Mouse (Mus musculus): ENCODE results near the gene Dclk3. TPM values are rescaled to one million over a fixed set of nuclear protein-coding genes. Genes with fewer than 3 reads are reported as not detected.
A peak's percentile ranks its signal among the peaks of the same experiment; 100 is the strongest.

The Dclk3 gene
- polyA plus RNA-seq (2016; fragmentation: Nextera tagmentation; extraction: Ambion mirVana), result 0.07 and 0.13 TPM in 2 replicates

GRCm38 (mm10) chr9:111438904-111439835 is at the start of gene Dclk3:
Gene Dclk3, plus strand, starts transcription at chr9:111439081.
- Histone ChIP-seq H3K4me3 (peak within 1 kb of the TSS; percentile 50), H3K4me1 (peaks cover 8% of the 10 kb centered on the region; the same call in 1 of the 2 replicates), H3K27me3 (replicated peaks) (peaks cover 58% of the 10 kb centered on the region), H3K36me3 (no peaks in the 10 kb centered on the region), H3K4me2 (peak within 1 kb of the TSS; percentile 74), H3K9ac (no peak within 1 kb of the TSS), H3K27ac (no peak within 1 kb of the TSS), H3K9me3 (replicated peaks) (no peaks in the 10 kb centered on the region)
- 0 out of 2 replicates have a peak, but pooled peaks have one; percentile 42 for ATAC-seq
- 4% methylated on average over 51 of the region's 57 CpGs for WGBS (ENCODE audit: insufficient replicate concordance)

DNA sequence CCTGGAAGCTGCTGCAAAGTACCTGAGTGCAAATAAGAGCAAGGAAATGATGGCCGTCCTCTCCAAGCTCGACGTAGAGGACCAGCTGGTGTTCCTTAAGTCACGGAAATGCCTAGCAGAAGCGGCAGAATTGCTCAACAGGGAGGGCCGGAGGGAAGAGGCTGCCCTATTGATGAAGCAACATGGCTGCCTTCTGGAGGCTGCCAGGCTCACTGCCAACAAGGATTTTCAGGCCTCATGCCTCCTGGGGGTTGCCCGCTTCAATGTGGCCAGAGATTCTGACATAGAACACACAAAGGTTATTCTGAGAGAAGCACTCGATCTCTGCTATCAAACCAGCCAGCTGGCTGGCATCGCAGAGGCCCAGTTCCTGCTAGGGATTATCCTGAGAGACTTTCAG is 48.9 kb upstream of the Dclk3 start:
- H3K4me3 ChIP-seq, result no peak overlapping the region
- H3K36me3 ChIP-seq, result no peaks in the 10 kb centered on the region
- H3K4me1 ChIP-seq, result no peaks in the 10 kb centered on the region
- no peak overlapping the region for H3K4me2 ChIP-seq
- no peaks in the 10 kb centered on the region for H3K9me3 ChIP-seq (replicated peaks)
- H3K27me3 ChIP-seq (replicated peaks), result no peaks in the 10 kb centered on the region
- 76% methylated on average over 9 of the region's 9 CpGs for WGBS (ENCODE audit: insufficient replicate concordance)
- no peak for ATAC-seq
- H3K27ac ChIP-seq, result no peak overlapping the region
- no peak overlapping the region for H3K9ac ChIP-seq

- no peaks in the 10 kb centered on the region for H3K27me3 ChIP-seq (replicated peaks)
- 66% methylated on average over 8 of the region's 8 CpGs for WGBS (ENCODE audit: insufficient replicate concordance)
- ATAC-seq, result no peak
- H3K4me3 ChIP-seq, result no peak overlapping the region
- no peaks in the 10 kb centered on the region for H3K4me1 ChIP-seq
- H3K4me2 ChIP-seq, result no peak overlapping the region
- no peak overlapping the region for H3K27ac ChIP-seq
- H3K9ac ChIP-seq, result no peak overlapping the region
- H3K36me3 ChIP-seq, result no peaks in the 10 kb centered on the region
- no peaks in the 10 kb centered on the region for H3K9me3 ChIP-seq (replicated peaks)
Measured at GRCm38 (mm10) chr9:111391036-111391435, 47.8 kb upstream of the Dclk3 start.

DNA sequence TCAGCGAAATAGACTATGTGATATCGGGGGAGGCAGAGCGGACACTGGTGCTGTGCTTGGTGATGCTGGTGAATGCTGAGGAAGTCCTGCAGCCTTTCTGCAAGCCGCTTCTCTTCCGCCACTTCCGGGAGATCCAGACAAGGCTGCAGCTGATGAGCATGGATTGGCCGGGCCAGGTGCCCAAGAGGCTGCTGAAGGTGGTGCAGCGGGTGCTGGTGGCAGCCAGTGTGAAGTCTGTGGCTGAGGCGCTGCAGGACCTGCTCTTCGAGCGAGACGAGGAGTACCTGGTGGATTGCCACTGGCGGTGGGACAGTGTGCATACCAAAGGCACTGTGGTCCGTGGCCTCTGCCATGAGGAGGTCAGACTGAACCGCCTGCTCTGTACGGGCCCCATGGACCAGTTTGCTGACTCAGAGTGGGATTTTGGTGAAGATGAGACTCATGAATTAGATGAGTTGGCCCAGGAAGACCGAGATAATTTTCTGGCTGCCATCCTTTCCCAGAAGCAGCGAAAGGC is 46.9 kb upstream of the Dclk3 start:
- ATAC-seq, result no peak
- Histone ChIP-seq H3K4me3 (no peak overlapping the region), H3K36me3 (no peaks in the 10 kb centered on the region), H3K27me3 (replicated peaks) (no peaks in the 10 kb centered on the region), H3K4me1 (no peaks in the 10 kb centered on the region), H3K4me2 (no peak overlapping the region), H3K9ac (no peak overlapping the region), H3K27ac (no peak overlapping the region), H3K9me3 (replicated peaks) (no peaks in the 10 kb centered on the region)
- WGBS (ENCODE audit: insufficient replicate concordance), result 68% methylated on average over 18 of the region's 18 CpGs

DNA sequence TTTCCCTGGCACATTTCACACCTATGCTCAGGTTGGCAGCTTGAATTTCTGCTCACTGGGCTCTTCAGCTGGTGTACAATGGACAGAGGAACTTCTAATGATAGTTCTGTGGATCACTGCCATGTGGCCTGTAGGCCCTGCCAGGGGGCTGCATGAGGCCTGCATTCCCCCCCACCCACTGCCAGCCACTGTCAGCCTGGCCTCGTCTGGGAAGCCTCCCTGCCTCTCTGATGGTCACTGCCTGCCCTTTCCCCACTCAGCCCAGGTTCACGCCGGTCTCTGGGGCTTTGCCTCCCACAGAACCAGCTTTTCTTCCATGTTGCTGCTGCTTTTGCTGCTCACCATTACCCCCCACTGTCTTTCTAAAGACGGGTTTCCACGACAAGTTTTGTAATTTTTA is 43.6 kb upstream of the Dclk3 start:
- no peak overlapping the region for H3K4me2 ChIP-seq
- H3K36me3 ChIP-seq, result no peaks in the 10 kb centered on the region
- H3K27me3 ChIP-seq (replicated peaks), result no peaks in the 10 kb centered on the region
- no peak for ATAC-seq
- no peak overlapping the region for H3K27ac ChIP-seq
- no peaks in the 10 kb centered on the region for H3K9me3 ChIP-seq (replicated peaks)
- 54% methylated on average over 5 of the region's 5 CpGs for WGBS (ENCODE audit: insufficient replicate concordance)
- H3K4me3 ChIP-seq, result no peak overlapping the region
- H3K9ac ChIP-seq, result no peak overlapping the region
- H3K4me1 ChIP-seq, result no peaks in the 10 kb centered on the region

DNA sequence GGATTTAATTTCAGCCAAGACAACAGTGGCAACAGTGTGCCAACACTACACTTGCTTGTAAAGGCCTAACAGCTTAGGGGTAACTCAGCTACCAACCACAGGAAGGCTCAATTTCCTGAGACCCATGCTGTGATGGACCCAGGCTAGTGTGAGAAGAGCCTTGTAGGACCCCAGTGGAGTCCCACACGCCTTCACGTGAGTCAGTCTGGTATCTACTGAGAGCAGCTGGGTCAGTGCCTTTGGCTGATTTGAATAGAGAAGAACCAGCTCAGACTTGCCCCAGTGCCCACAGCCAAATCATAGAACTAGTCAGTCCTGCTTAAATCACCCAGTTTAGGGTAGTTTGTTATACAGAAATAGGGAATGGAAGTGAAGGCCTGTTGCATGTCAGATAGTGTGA is 40.8 kb upstream of the Dclk3 start:
- WGBS (ENCODE audit: insufficient replicate concordance), result 57% methylated on average over 2 of the region's 2 CpGs
- H3K27me3 ChIP-seq (replicated peaks), result no peaks in the 10 kb centered on the region
- ATAC-seq, result no peak
- no peak overlapping the region for H3K4me3 ChIP-seq
- H3K4me2 ChIP-seq, result no peak overlapping the region
- H3K9ac ChIP-seq, result no peak overlapping the region
- no peak overlapping the region for H3K27ac ChIP-seq
- H3K4me1 ChIP-seq, result no peaks in the 10 kb centered on the region
- no peaks in the 10 kb centered on the region for H3K36me3 ChIP-seq
- H3K9me3 ChIP-seq (replicated peaks), result no peaks in the 10 kb centered on the region

DNA sequence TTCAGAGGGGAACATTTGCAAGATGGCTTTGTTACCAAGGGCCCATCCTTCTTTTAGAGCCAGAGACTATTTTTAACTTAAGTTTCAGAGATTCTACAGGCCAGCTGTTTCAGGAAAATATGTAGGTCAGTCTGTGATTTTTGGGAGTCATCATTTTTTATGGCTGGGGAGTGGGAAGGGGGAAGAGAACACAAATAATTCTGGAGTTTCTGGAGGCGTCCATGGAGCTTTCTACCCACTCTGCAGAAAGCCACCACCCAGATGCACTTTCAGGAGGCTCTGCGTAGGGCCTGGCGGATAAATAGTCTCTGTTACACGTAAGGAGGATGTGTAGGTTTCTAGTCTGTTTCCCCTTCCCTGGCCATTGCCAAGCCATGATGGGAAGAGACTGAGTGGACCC is 38.8 kb upstream of the Dclk3 start:
- H3K9ac ChIP-seq, result no peak overlapping the region
- no peak for ATAC-seq

DNA sequence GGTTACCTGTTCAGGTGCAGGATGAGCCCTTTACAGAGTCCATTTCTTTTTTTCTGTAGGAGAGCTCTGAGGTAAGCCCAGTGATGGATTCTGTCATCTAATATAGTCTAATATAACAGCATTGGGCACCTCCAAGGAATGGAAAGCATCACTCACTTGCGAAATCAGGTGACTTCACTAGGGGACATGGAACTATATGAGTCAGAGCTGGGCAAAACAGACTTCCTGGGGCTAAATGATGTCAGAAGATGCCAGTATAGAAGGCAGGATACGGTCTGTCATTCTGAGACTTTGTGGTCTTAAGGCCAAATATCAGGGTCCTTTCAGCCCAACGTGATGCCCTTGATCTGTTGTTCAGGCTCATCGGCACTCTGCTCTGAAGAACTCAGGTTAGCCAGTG is 35.7 kb upstream of the Dclk3 start:
- WGBS (ENCODE audit: insufficient replicate concordance), result 60% methylated on average over 4 of the region's 4 CpGs
- Histone ChIP-seq H3K36me3 (no peaks in the 10 kb centered on the region), H3K4me1 (no peaks in the 10 kb centered on the region)

More for the DNA sequence above, 38.8 kb upstream of the Dclk3 start:
- WGBS (ENCODE audit: insufficient replicate concordance), result 53% methylated on average over 4 of the region's 4 CpGs
- H3K27me3 ChIP-seq (replicated peaks), result no peaks in the 10 kb centered on the region
- H3K9me3 ChIP-seq (replicated peaks), result no peaks in the 10 kb centered on the region
- no peaks in the 10 kb centered on the region for H3K4me1 ChIP-seq
- no peak overlapping the region for H3K27ac ChIP-seq
- H3K4me2 ChIP-seq, result no peak overlapping the region
- no peaks in the 10 kb centered on the region for H3K36me3 ChIP-seq
- H3K4me3 ChIP-seq, result no peak overlapping the region

GRCm38 (mm10) chr9:111404346-111405079 is 34.4 kb upstream of the Dclk3 start:
- ATAC-seq, result no peak
- Histone ChIP-seq H3K27ac (no peak overlapping the region), H3K4me3 (no peak overlapping the region), H3K27me3 (replicated peaks) (no peaks in the 10 kb centered on the region), H3K9ac (no peak overlapping the region), H3K4me2 (no peak overlapping the region), H3K9me3 (replicated peaks) (no peaks in the 10 kb centered on the region), H3K36me3 (no peaks in the 10 kb centered on the region), H3K4me1 (no peaks in the 10 kb centered on the region)
- 65% methylated on average over 12 of the region's 12 CpGs for WGBS (ENCODE audit: insufficient replicate concordance)

More for the DNA sequence above, 35.7 kb upstream of the Dclk3 start:
- no peak for ATAC-seq
- Histone ChIP-seq H3K9ac (no peak overlapping the region), H3K9me3 (replicated peaks) (no peaks in the 10 kb centered on the region), H3K27ac (no peak overlapping the region), H3K4me2 (no peak overlapping the region), H3K27me3 (replicated peaks) (no peaks in the 10 kb centered on the region), H3K4me3 (no peak overlapping the region)

DNA sequence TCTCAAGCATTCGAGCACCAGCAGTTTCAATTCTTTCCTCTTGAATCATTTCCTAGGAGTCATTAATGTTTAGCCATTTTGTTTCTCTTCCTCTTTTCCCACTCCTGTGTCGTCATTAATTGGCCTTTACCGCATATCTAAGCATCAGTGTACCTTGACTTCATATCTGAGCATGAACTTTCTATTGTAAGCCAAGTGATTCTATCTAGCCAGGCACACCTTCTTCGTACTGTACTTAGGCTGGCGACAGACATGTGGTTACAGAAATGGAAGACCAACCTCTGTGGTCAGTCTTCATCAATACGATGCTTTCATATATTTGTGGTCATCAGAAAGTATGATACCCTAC is 33.8 kb upstream of the Dclk3 start:
- Histone ChIP-seq H3K27me3 (replicated peaks) (no peaks in the 10 kb centered on the region), H3K4me1 (no peaks in the 10 kb centered on the region), H3K9ac (no peak overlapping the region), H3K9me3 (replicated peaks) (no peaks in the 10 kb centered on the region), H3K27ac (no peak overlapping the region), H3K4me2 (no peak overlapping the region), H3K36me3 (no peaks in the 10 kb centered on the region), H3K4me3 (no peak overlapping the region)
- WGBS (ENCODE audit: insufficient replicate concordance), result 70% methylated on average over 6 of the region's 6 CpGs
- no peak for ATAC-seq

DNA sequence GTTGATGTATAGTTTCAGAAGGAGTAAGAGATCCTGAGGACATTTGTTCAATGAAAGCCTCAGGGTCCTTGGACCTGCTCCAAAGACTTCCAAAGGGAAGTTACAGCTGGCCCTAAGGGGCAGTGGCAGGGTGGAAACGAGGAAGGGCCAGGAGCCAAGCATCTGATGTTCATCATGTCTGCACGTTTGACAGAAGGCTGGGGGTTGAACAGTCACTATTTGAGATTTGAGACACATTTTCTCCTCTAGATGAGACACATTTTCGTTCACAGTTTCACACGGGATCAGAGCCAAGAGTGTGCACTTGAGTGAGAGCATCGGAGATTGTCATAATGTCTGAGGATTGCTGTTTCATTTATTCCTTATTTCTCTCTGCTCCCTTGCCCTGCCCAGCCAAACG is 30.9 kb upstream of the Dclk3 start:
- no peaks in the 10 kb centered on the region for H3K27me3 ChIP-seq (replicated peaks)
- no peaks in the 10 kb centered on the region for H3K9me3 ChIP-seq (replicated peaks)
- ATAC-seq, result no peak
- H3K9ac ChIP-seq, result no peak overlapping the region
- WGBS (ENCODE audit: insufficient replicate concordance), result 55% methylated on average over 6 of the region's 6 CpGs
- H3K4me1 ChIP-seq, result no peaks in the 10 kb centered on the region
- no peak overlapping the region for H3K4me3 ChIP-seq
- no peak overlapping the region for H3K27ac ChIP-seq
- no peak overlapping the region for H3K4me2 ChIP-seq
- H3K36me3 ChIP-seq, result no peaks in the 10 kb centered on the region

- H3K36me3 ChIP-seq, result no peaks in the 10 kb centered on the region
- WGBS (ENCODE audit: insufficient replicate concordance), result 62% methylated on average over 10 of the region's 10 CpGs
Measured at GRCm38 (mm10) chr9:111408427-111408826, 30.5 kb upstream of the Dclk3 start.

More at GRCm38 (mm10) chr9:111408427-111408826, 30.5 kb upstream of the Dclk3 start:
- Histone ChIP-seq H3K9me3 (replicated peaks) (no peaks in the 10 kb centered on the region), H3K27me3 (replicated peaks) (no peaks in the 10 kb centered on the region), H3K4me3 (no peak overlapping the region), H3K4me2 (no peak overlapping the region), H3K9ac (no peak overlapping the region), H3K27ac (no peak overlapping the region), H3K4me1 (no peaks in the 10 kb centered on the region)
- no peak for ATAC-seq

Measured in liver, embryonic 12.5 days (tissue).